Mouse (Mus musculus) lung, embryonic 15.5 days (tissue): Measurements from ENCODE around the gene Rasl11b. TPM values are rescaled to one million over a fixed set of nuclear protein-coding genes. Genes with fewer than 3 reads are reported as not detected.
A peak's percentile ranks its signal among the peaks of the same experiment; 100 is the strongest.

ENCODE experiments used
- ATAC-seq: fragments of 200-750 bp; cut with Nextera tagmentation; 2 replicates; pipeline ENCODE4 v1.8.0; 2017; ENCODE audit warnings: moderate number of reproducible peaks, borderline replicate concordance; ENCODE audit not compliant: low FRiP score, low TSS enrichment; ENCODE audit errors: extremely low read depth
- H3K27ac ChIP-seq: fragments of 300-500 bp; sonication (generic); 2 replicates; pipeline ENCODE4 v1.5.1; 2015; ENCODE audit warnings: moderate library complexity, mild to moderate bottlenecking, inconsistent platforms
- H3K27me3 ChIP-seq: fragments of 300-500 bp; sonication (generic); 2 replicates; pipeline ENCODE4 v1.6.1; 2015; ENCODE audit warnings: inconsistent platforms
- H3K36me3 ChIP-seq: fragments of 300-500 bp; sonication (generic); 2 replicates; pipeline ENCODE4 v1.6.1; 2015; ENCODE audit warnings: inconsistent platforms
- H3K4me1 ChIP-seq: fragments of 300-500 bp; sonication (generic); 2 replicates; pipeline ENCODE4 v1.6.1; 2015; ENCODE audit warnings: inconsistent platforms
- H3K4me2 ChIP-seq: fragments of 300-500 bp; sonication (generic); 2 replicates; pipeline ENCODE4 v1.6.1; 2015; ENCODE audit warnings: inconsistent platforms, mild to moderate bottlenecking, moderate library complexity
- H3K4me3 ChIP-seq: fragments of 300-500 bp; sonication (generic); 2 replicates; pipeline ENCODE4 v1.5.1; 2015; ENCODE audit warnings: mild to moderate bottlenecking, inconsistent platforms
- H3K9ac ChIP-seq: fragments of 300-500 bp; sonication (generic); 2 replicates; pipeline ENCODE4 v1.6.1; 2015; ENCODE audit warnings: inconsistent platforms
- H3K9me3 ChIP-seq: fragments of 300-500 bp; sonication (generic); 2 replicates; pipeline ENCODE4 v1.6.1; 2016; ENCODE audit warnings: inconsistent platforms
- WGBS: fragments of 180-500 bp; shearing (Covaris S2); methylation state at CpG from one replicate; pipeline ENCODE4 v1.1.7; 2015; 5-methylcytosine and 5-hydroxymethylcytosine counted together
- polyA plus RNA-seq: library from polyadenylated mRNA; unstranded; fragments of >200 nt; fragmentation: Nextera tagmentation; extraction: Ambion mirVana; gene quantifications from 2 replicates; pipeline ENCODE4 v1.2.1, GENCODE M21; 2015

Rasl11b gene
- polyA plus RNA-seq, 1 experiment from 2014 or later = 150 TPM

DNA sequence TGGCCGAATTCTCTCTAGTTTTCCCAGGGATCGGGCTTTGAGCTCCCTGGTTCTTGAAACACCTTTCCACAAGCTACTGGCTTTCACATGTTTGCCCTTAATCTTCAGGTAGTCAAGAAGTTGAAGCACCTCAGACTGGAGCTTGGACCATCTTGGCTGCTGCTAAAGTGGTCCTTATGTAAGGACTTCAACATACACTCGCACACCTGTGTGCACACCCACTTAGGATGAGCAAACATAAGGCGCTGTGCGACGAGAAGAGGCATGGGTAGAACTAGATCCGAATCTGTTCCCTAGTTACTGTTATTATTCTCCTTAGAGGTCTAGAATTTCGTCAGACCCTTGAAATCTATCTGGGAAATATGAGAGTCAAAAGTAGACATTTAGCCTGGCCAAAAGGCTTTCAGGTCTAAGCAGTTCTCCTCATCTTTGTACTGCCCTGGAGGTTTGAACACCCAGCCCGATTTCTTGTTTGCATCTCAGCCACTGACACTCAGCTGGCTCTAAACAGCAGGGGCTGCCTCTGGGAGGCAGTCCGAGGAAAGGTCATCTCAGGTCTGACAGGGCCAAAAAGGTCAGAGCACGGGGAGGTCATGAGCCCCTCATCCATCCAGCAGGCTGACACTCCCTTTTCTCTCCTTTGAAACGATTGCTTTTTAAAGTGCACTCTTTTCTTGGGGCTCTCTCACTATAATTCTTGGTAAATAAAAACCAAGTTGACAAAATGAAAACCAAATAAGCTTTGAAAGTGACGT lies 46.0 kb downstream of the Rasl11b start:
- H3K9me3 ChIP-seq = no peaks in the 10 kb centered on the region
- H3K4me3 ChIP-seq = no peak overlapping the region
- no peaks in the 10 kb centered on the region for H3K36me3 ChIP-seq
- H3K27ac ChIP-seq = peak overlapping the region; percentile 78
- H3K9ac ChIP-seq = no peak overlapping the region
- H3K4me2 ChIP-seq = no peak overlapping the region
- peak; percentile 85 for ATAC-seq
- peaks cover 21% of the 10 kb centered on the region for H3K4me1 ChIP-seq
- 46% methylated on average over 13 of the region's 13 CpGs for WGBS
- H3K27me3 ChIP-seq = no peaks in the 10 kb centered on the region

DNA sequence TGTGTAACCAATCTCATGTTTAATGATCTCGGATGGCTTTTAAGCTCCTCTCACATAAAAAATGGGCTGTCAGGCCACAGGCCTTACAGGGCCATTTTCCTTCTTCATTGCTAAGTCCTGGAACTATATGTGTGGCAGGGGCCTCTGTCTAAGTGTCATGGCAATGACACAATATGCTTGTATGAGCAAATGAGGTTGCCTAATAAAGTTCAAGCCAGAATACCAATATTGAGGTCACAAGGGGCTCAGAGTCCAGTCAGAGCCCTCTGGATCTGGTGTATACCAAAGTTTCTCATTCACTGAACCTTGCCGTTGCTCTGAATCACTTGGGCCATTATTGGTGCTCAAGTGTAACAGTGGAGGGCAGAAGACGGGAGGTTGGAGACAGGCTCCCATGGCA lies 47.6 kb downstream of the Rasl11b start:
- H3K27me3 ChIP-seq = no peaks in the 10 kb centered on the region
- no peak overlapping the region for H3K4me2 ChIP-seq
- no peak overlapping the region for H3K4me3 ChIP-seq
- WGBS = 36% methylated on average over 3 of the region's 3 CpGs
- H3K27ac ChIP-seq = no peak overlapping the region
- H3K9ac ChIP-seq = no peak overlapping the region
- H3K9me3 ChIP-seq = no peaks in the 10 kb centered on the region
- peaks cover 21% of the 10 kb centered on the region for H3K4me1 ChIP-seq
- H3K36me3 ChIP-seq = no peaks in the 10 kb centered on the region
- no peak for ATAC-seq

DNA sequence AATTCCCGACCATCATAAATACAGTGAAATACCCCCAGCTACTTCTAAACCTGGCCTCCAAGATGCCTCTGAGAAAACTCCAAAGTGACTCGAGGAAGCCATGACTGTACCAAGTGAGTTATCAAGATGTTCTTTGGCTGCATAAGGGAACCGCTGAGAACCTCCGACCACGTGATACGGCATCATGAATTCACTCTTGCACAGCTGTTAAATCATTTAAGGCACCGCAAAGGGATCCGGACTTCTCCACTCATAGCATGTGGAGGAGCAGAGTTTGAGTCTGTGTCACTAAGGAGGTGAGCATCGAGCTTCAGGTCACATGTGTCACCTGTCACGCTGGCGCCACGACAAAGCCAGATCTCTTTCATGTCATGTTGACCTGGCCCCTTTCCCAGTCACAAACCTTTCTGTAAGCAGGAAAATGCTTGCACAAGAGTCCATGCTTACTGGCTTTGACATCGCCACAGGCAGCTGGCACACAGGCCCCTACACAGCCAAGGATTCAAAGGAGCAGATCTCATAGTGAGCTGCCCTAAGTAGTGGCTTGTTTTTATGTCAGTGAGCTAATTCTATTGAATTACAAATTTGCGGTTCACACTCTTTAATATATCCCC lies 49.4 kb downstream of the Rasl11b start:
- no peak overlapping the region for H3K4me3 ChIP-seq
- H3K4me2 ChIP-seq = no peak overlapping the region
- no peak overlapping the region for H3K9ac ChIP-seq
- H3K36me3 ChIP-seq = no peaks in the 10 kb centered on the region
- no peak overlapping the region for H3K27ac ChIP-seq
- no peaks in the 10 kb centered on the region for H3K9me3 ChIP-seq
- H3K27me3 ChIP-seq = no peaks in the 10 kb centered on the region
- 75% methylated on average over 14 of the region's 14 CpGs for WGBS
- H3K4me1 ChIP-seq = peaks cover 22% of the 10 kb centered on the region
- ATAC-seq = no peak

DNA sequence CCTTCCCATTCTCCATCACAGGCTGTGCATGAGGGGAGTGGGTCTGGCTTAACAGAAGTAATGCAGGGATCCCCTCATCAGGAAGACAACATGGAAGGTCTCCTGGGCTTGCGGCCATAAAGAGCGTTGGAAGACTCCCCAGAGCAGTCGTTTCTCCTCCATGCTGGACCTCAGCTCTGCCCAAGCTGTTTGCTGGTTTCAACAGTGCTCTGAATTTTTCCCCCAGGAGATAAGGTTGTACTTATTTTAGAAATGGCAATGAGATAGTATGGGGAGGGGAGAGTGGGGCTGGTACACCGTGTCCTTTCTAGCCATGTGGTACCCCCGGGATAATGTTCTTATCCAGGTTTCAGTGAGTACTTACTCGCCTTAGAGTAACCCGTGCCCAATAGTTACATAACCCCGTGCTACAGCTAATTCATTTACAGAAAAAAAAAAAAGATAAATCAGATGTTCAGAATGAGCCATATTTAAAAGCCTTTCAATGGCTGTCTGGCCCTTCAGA lies 50.6 kb downstream of the Rasl11b start:
- Histone ChIP-seq H3K4me1 (peaks cover 22% of the 10 kb centered on the region), H3K9ac (no peak overlapping the region), H3K27me3 (no peaks in the 10 kb centered on the region), H3K4me3 (no peak overlapping the region), H3K36me3 (no peaks in the 10 kb centered on the region), H3K9me3 (no peaks in the 10 kb centered on the region), H3K27ac (no peak overlapping the region), H3K4me2 (no peak overlapping the region)
- ATAC-seq = no peak
- WGBS = 84% methylated on average over 8 of the region's 8 CpGs

DNA sequence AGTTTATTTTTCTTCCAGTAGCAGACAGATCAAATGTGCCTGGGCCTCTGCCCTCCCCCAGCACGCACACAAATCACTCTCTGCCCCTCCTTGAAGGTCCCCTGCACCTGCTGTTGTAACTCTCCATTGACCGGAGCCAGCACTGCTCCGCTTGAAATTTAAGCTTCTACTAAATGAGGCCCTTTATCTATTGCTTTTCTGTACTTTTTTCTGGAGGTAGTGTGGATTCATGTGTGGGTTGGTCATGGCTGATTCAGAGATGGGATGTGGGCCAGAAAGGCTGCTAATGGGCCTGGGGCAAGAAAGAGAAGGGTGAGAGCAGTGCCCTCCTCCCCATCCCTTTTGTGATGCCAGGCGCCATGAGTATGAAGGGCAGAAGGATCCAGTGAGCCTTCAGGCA lies 51.4 kb downstream of the Rasl11b start:
- no peaks in the 10 kb centered on the region for H3K9me3 ChIP-seq
- no peak overlapping the region for H3K27ac ChIP-seq
- H3K4me3 ChIP-seq = no peak overlapping the region
- no peaks in the 10 kb centered on the region for H3K36me3 ChIP-seq
- WGBS = 61% methylated on average over 4 of the region's 4 CpGs
- no peak overlapping the region for H3K9ac ChIP-seq
- no peak overlapping the region for H3K4me2 ChIP-seq
- no peak for ATAC-seq
- peaks cover 25% of the 10 kb centered on the region for H3K4me1 ChIP-seq
- no peaks in the 10 kb centered on the region for H3K27me3 ChIP-seq

DNA sequence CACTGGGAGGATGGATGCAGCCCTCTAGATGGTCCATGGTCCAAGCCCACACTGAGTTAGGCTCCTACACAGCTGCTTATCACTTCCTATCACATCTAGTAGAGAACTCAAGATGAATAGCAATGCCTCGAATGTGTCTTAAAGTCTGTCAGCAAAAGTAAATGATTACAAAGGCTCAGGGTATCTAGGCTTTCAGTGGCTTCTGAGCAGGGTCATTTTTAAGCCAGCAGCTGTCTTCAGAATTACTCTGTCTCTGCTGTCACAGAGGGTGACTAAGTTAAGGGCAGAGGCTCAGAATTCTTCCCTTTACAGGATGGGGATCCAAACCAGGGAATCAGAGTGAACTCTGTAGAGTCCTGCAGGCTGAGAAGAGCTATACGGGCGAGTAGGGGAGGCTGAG lies 51.9 kb downstream of the Rasl11b start:
- Histone ChIP-seq H3K36me3 (no peaks in the 10 kb centered on the region), H3K27ac (no peak overlapping the region), H3K4me3 (no peak overlapping the region), H3K4me1 (peaks cover 28% of the 10 kb centered on the region), H3K9me3 (no peaks in the 10 kb centered on the region), H3K9ac (no peak overlapping the region), H3K4me2 (no peak overlapping the region), H3K27me3 (no peaks in the 10 kb centered on the region)
- WGBS = 55% methylated on average over 3 of the region's 3 CpGs
- no peak for ATAC-seq

Other genes starting within 250 kb of the Rasl11b start
- gene Usp46, start 126.9 kb upstream of the Rasl11b start, polyA plus RNA-seq = 44.5 and 46.4 TPM in 2 replicates